Mouse (Mus musculus) hindbrain, embryonic 11.5 days (tissue): Measurements from ENCODE around the gene Msln. TPM values are rescaled to one million over a fixed set of nuclear protein-coding genes. Genes with fewer than 3 reads are reported as not detected.

ENCODE experiments used
- ATAC-seq: fragments of 200-750 bp; cut with Nextera tagmentation; 2 replicates; pipeline ENCODE4 v1.8.0; 2017; ENCODE audit warnings: mild to moderate bottlenecking, moderate TSS enrichment, moderate library complexity; ENCODE audit not compliant: low FRiP score
- DNase-seq: peaks from one replicate; pipeline ENCODE4 v3.0.0-alpha.2; 2015; ENCODE audit warnings: low spot score
- H3K27ac ChIP-seq: fragments of 300-500 bp; sonication (generic); 2 replicates; pipeline ENCODE4 v1.5.1; 2014; ENCODE audit warnings: mild to moderate bottlenecking, low read depth, low read length
- H3K27me3 ChIP-seq: fragments of 300-500 bp; sonication (generic); 2 replicates; pipeline ENCODE4 v1.6.1; 2014; ENCODE audit warnings: mild to moderate bottlenecking, low read length, moderate library complexity, mixed read lengths; ENCODE audit not compliant: control insufficient read depth, insufficient read depth
- H3K36me3 ChIP-seq: fragments of 300-500 bp; sonication (generic); 2 replicates; pipeline ENCODE4 v1.6.1; 2014; ENCODE audit warnings: mild to moderate bottlenecking, low read length, moderate library complexity, mixed read lengths; ENCODE audit not compliant: control insufficient read depth, insufficient read depth
- H3K4me1 ChIP-seq: fragments of 300-500 bp; sonication (generic); replicated peaks from 2 replicates; pipeline ENCODE4 v1.6.1; 2014; ENCODE audit warnings: low read length, mixed read lengths; ENCODE audit not compliant: control insufficient read depth, insufficient read depth
- H3K4me2 ChIP-seq: fragments of 300-500 bp; sonication (generic); replicated peaks from 2 replicates; pipeline ENCODE4 v1.6.1; 2014; ENCODE audit warnings: mild to moderate bottlenecking, low read depth, low read length
- H3K4me3 ChIP-seq: fragments of 300-500 bp; sonication (generic); 2 replicates; pipeline ENCODE4 v1.5.1; 2014; ENCODE audit warnings: low read depth, low read length
- H3K9ac ChIP-seq: fragments of 300-500 bp; sonication (generic); 2 replicates; pipeline ENCODE4 v1.6.1; 2014; ENCODE audit warnings: low read depth, low read length
- H3K9me3 ChIP-seq: fragments of 300-500 bp; sonication (generic); 2 replicates; pipeline ENCODE4 v1.6.1; 2016; ENCODE audit warnings: low read length; ENCODE audit not compliant: control insufficient read depth
- WGBS: fragments of 180-500 bp; shearing (Covaris S2); extraction: QIAGEN DNeasy Blood & Tissue Kit; methylation state at CpG from one replicate; pipeline ENCODE4 v1.1.7; 2014; 5-methylcytosine and 5-hydroxymethylcytosine counted together
- polyA plus RNA-seq: library from polyadenylated mRNA; unstranded; fragments of >200 nt; fragmentation: Nextera tagmentation; extraction: Ambion mirVana; gene quantifications from 2 replicates; pipeline ENCODE4 v1.2.1, GENCODE M21; 2014

The Msln gene
- polyA plus RNA-seq, 1 experiment from 2014 or later: 0.25 TPM

DNA sequence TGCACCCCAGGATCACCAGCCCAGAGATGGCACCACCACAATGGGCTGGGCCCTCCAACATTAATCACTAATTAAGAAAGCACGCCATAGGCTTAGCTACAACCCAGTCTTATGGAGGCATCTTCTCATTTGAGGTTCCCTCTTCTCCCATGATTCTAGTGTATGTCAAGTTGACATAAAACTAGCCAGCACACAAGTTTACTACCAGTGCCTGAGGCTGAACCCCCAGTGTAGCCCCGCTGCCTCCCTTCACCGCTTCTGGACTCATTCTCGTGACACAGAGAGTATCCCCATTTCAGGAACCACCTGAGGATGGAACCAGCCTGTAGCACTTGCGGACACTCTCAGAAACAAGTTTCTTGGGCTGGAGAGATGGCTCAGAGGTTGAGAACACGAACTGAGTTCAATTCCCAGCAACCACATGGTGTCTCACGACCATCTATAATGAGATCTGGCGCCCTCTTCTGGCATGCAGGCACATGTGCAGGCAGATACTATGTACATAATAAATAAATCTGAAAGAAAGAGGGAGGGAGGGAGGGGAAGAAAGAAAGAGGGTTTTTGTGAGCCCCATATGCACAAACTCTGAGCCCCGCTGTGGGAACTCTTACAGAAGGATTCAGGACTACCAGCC, 53.2 kb downstream of the Msln start:
- H3K36me3 ChIP-seq: no peaks in the 10 kb centered on the region
- H3K9me3 ChIP-seq: no peaks in the 10 kb centered on the region
- no peak overlapping the region for H3K4me2 ChIP-seq
- no peak overlapping the region for H3K27ac ChIP-seq
- H3K9ac ChIP-seq: no peak overlapping the region
- no peak overlapping the region for H3K4me3 ChIP-seq
- DNase-seq (no peak), ATAC-seq (no peak)
- WGBS: 60% methylated on average over 9 of the region's 9 CpGs
- 0 out of 2 replicates have a peak, but pooled peaks cover 3% of the 10 kb centered on the region for H3K4me1 ChIP-seq
- no peaks in the 10 kb centered on the region for H3K27me3 ChIP-seq

Other genes with a start within 250 kb of the Msln start
- 7.1 TPM in 2 replicates for gene Sox8, start 183.7 kb downstream of the Msln start, polyA plus RNA-seq
- 23.1 and 26.9 TPM in 2 replicates for gene Lmf1, start 175.3 kb downstream of the Msln start, polyA plus RNA-seq
- 1.8 and 2.5 TPM in 2 replicates for gene Gng13, start 37.2 kb downstream of the Msln start, polyA plus RNA-seq
- gene Chtf18, start 27.0 kb downstream of the Msln start, polyA plus RNA-seq: 11.9 and 14.4 TPM in 2 replicates
- gene Rpusd1, start 26.7 kb downstream of the Msln start, polyA plus RNA-seq: 17.2 and 18.0 TPM in 2 replicates
- gene Mslnl, start 18.3 kb downstream of the Msln start, polyA plus RNA-seq: not detected in 2 replicates
- gene Narfl, start 19.4 kb upstream of the Msln start, polyA plus RNA-seq: 19.9 and 23.2 TPM in 2 replicates
- gene Haghl, start 31.3 kb upstream of the Msln start, polyA plus RNA-seq: 63.6 and 70.3 TPM in 2 replicates
- 0.42 TPM in 1 of 2 replicates, not detected in the other for gene Ccdc78, start 32.2 kb upstream of the Msln start, polyA plus RNA-seq
- gene Fam173a, start 38.5 kb upstream of the Msln start, polyA plus RNA-seq: 64.8 and 70.9 TPM in 2 replicates
- 0.56 TPM in 1 of 2 replicates, not detected in the other for gene AC134908.4, start 41.3 kb upstream of the Msln start, polyA plus RNA-seq
- 16.9 and 24.1 TPM in 2 replicates for gene Metrn, start 42.8 kb upstream of the Msln start, polyA plus RNA-seq
- 12.2 and 15.0 TPM in 2 replicates for gene Fbxl16, start 54.7 kb upstream of the Msln start, polyA plus RNA-seq
- gene Wdr24, start 69.2 kb upstream of the Msln start, polyA plus RNA-seq: 22.0 and 23.5 TPM in 2 replicates
- 46.3 and 54.0 TPM in 2 replicates for gene Jmjd8, start 74.5 kb upstream of the Msln start, polyA plus RNA-seq
- 290 and 306 TPM in 2 replicates for gene Stub1, start 79.0 kb upstream of the Msln start, polyA plus RNA-seq
- 3.1 TPM in 2 replicates for gene Rhbdl1, start 82.9 kb upstream of the Msln start, polyA plus RNA-seq
- gene Gm20683, start 87.4 kb upstream of the Msln start, polyA plus RNA-seq: 1.3 and 1.7 TPM in 2 replicates
- gene Rhot2, start 90.5 kb upstream of the Msln start, polyA plus RNA-seq: 7.9 and 9.3 TPM in 2 replicates
- 13.4 and 14.3 TPM in 2 replicates for gene Wdr90, start 107.1 kb upstream of the Msln start, polyA plus RNA-seq
- gene Mcrip2, start 114.4 kb upstream of the Msln start, polyA plus RNA-seq: 7.0 and 8.3 TPM in 2 replicates
- gene Mettl26, start 120.7 kb upstream of the Msln start, polyA plus RNA-seq: 53.2 and 56.6 TPM in 2 replicates
- 0.71 and 1.3 TPM in 2 replicates for gene Wfikkn1, start 126.5 kb upstream of the Msln start, polyA plus RNA-seq
- 19.1 and 19.5 TPM in 2 replicates for gene Rab40c, start 165.3 kb upstream of the Msln start, polyA plus RNA-seq
- gene Pigq, start 190.6 kb upstream of the Msln start, polyA plus RNA-seq: 45.4 and 47.4 TPM in 2 replicates
- gene Nhlrc4, start 190.6 kb upstream of the Msln start, polyA plus RNA-seq: 0.15 and 0.27 TPM in 2 replicates
- gene A930017K11Rik, start 198.2 kb upstream of the Msln start, polyA plus RNA-seq: 0.18 and 0.19 TPM in 2 replicates
- 19.5 and 20.3 TPM in 2 replicates for gene Capn15, start 231.4 kb upstream of the Msln start, polyA plus RNA-seq